Mouse (Mus musculus) neural tube, embryonic 15.5 days (tissue): ENCODE data around the gene Rhox2g. TPM values are rescaled to one million over a fixed set of nuclear protein-coding genes. Genes with fewer than 3 reads are reported as not detected.
"Not testable (repeated sequence)": the region's sequence is repeated elsewhere in the genome, so short reads cannot be mapped to it uniquely, and the experiment has no call there.

ENCODE experiments used
- ATAC-seq: fragments of 200-750 bp; cut with Nextera tagmentation; 2 replicates; pipeline ENCODE4 v1.8.0; 2017; ENCODE audit warnings: mild to moderate bottlenecking, moderate TSS enrichment, moderate library complexity; ENCODE audit not compliant: low FRiP score
- H3K27ac ChIP-seq: fragments of 300-500 bp; sonication (generic); replicated peaks from 2 replicates; pipeline ENCODE4 v1.5.1; 2015; ENCODE audit warnings: mild to moderate bottlenecking, inconsistent platforms
- H3K27me3 ChIP-seq: fragments of 300-500 bp; sonication (generic); replicated peaks from 2 replicates; pipeline ENCODE4 v1.6.1; 2015; ENCODE audit warnings: inconsistent platforms
- H3K36me3 ChIP-seq: fragments of 300-500 bp; sonication (generic); 2 replicates; pipeline ENCODE4 v1.6.1; 2015; ENCODE audit warnings: inconsistent platforms
- H3K4me1 ChIP-seq: fragments of 300-500 bp; sonication (generic); 2 replicates; pipeline ENCODE4 v1.6.1; 2015; ENCODE audit warnings: inconsistent platforms
- H3K4me2 ChIP-seq: fragments of 300-500 bp; sonication (generic); 2 replicates; pipeline ENCODE4 v1.6.1; 2015; ENCODE audit warnings: inconsistent platforms, mild to moderate bottlenecking, moderate library complexity
- H3K4me3 ChIP-seq: fragments of 300-500 bp; sonication (generic); replicated peaks from 2 replicates; pipeline ENCODE4 v1.5.1; 2015; ENCODE audit warnings: mild to moderate bottlenecking, inconsistent platforms
- H3K9ac ChIP-seq: fragments of 300-500 bp; sonication (generic); replicated peaks from 2 replicates; pipeline ENCODE4 v1.6.1; 2015; ENCODE audit warnings: mild to moderate bottlenecking, inconsistent platforms
- H3K9me3 ChIP-seq: fragments of 300-500 bp; sonication (generic); replicated peaks from 2 replicates; pipeline ENCODE4 v1.6.1; 2016; ENCODE audit warnings: inconsistent platforms
- WGBS: fragments of 180-500 bp; shearing (Covaris S2); methylation state at CpG from one replicate; pipeline ENCODE4 v1.1.7; 2015; ENCODE audit warnings: mixed read lengths; 5-methylcytosine and 5-hydroxymethylcytosine counted together
- polyA plus RNA-seq: library from polyadenylated mRNA; unstranded; fragments of >200 nt; fragmentation: Nextera tagmentation; extraction: Ambion mirVana; gene quantifications from 2 replicates; pipeline ENCODE4 v1.2.1, GENCODE M21; 2015

Rhox2g gene
- not detected in 2 replicates for polyA plus RNA-seq

- ATAC-seq, H3K9me3 ChIP-seq: not testable (repeated sequence)
- 94% methylated on average over 6 of the region's 6 CpGs for WGBS
Observed at GRCm38 (mm10) chrX:37643370-37643769, at the start of gene Rhox2g. Gene Rhox2g (minus strand): TSS chrX:37643470.

GRCm38 (mm10) chrX:37692261-37692660, 49.0 kb upstream of the Rhox2g start:
- H3K9me3 ChIP-seq, result no peaks in the 10 kb centered on the region
- H3K9ac ChIP-seq, result no peak overlapping the region
- ATAC-seq, result no peak
- H3K4me3 ChIP-seq, result no peak overlapping the region
- no peak overlapping the region for H3K4me2 ChIP-seq
- no peaks in the 10 kb centered on the region for H3K36me3 ChIP-seq
- no peaks in the 10 kb centered on the region for H3K4me1 ChIP-seq
- H3K27ac ChIP-seq, result no peak overlapping the region
- no peaks in the 10 kb centered on the region for H3K27me3 ChIP-seq
- 77% methylated on average over 2 of the region's 2 CpGs for WGBS

More at GRCm38 (mm10) chrX:37643370-37643769, at the start of gene Rhox2g:
- not testable (repeated sequence) for H3K27me3 ChIP-seq, H3K4me2 ChIP-seq, H3K4me1 ChIP-seq, H3K9ac ChIP-seq, H3K36me3 ChIP-seq, H3K27ac ChIP-seq, H3K4me3 ChIP-seq

- Histone ChIP-seq H3K9me3 (no peaks in the 10 kb centered on the region), H3K4me1 (no peaks in the 10 kb centered on the region), H3K36me3 (no peaks in the 10 kb centered on the region), H3K27ac (no peak overlapping the region), H3K4me3 (no peak overlapping the region), H3K9ac (no peak overlapping the region), H3K27me3 (no peaks in the 10 kb centered on the region), H3K4me2 (no peak overlapping the region)
- ATAC-seq, result no peak
- WGBS, result 87% methylated on average over 22 of the region's 24 CpGs
Observed at GRCm38 (mm10) chrX:37683031-37683715, 39.9 kb upstream of the Rhox2g start.

- not testable (repeated sequence) for H3K27ac ChIP-seq, H3K27me3 ChIP-seq, ATAC-seq, H3K4me2 ChIP-seq, H3K4me1 ChIP-seq, H3K36me3 ChIP-seq, H3K9me3 ChIP-seq, H3K9ac ChIP-seq, H3K4me3 ChIP-seq
- WGBS, result 87% methylated on average over 8 of the region's 8 CpGs
Observed at GRCm38 (mm10) chrX:37673177-37673576, 29.9 kb upstream of the Rhox2g start, which contains the start of gene Rhox2h. Gene Rhox2h (minus strand): TSS chrX:37673277.

- H3K4me1 ChIP-seq, H3K4me2 ChIP-seq, H3K27ac ChIP-seq, H3K9me3 ChIP-seq, ATAC-seq, H3K36me3 ChIP-seq, H3K27me3 ChIP-seq, H3K4me3 ChIP-seq, H3K9ac ChIP-seq: not testable (repeated sequence)
- WGBS, result 100% methylated on average over 1 of the region's 3 CpGs
Observed at GRCm38 (mm10) chrX:37668664-37669063, 25.4 kb upstream of the Rhox2g start, which contains the start of gene Rhox3h. Gene Rhox3h (minus strand): TSS chrX:37668764.

- not testable (repeated sequence) for ATAC-seq, H3K36me3 ChIP-seq, H3K9me3 ChIP-seq, H3K4me3 ChIP-seq, H3K4me1 ChIP-seq, H3K27ac ChIP-seq, H3K9ac ChIP-seq, H3K27me3 ChIP-seq, H3K4me2 ChIP-seq
- 84% methylated on average over 16 of the region's 20 CpGs for whole genome bisulfite sequencing
Observed at GRCm38 (mm10) chrX:37651227-37651626, 8.0 kb upstream of the Rhox2g start, which contains the start of gene Rhox4g. Gene Rhox4g (minus strand): TSS chrX:37651327.

- not testable (repeated sequence) for H3K27me3 ChIP-seq, H3K27ac ChIP-seq, H3K9ac ChIP-seq, H3K36me3 ChIP-seq, H3K4me1 ChIP-seq, H3K4me3 ChIP-seq, H3K9me3 ChIP-seq, H3K4me2 ChIP-seq, ATAC-seq
- WGBS, result 87% methylated on average over 2 of the region's 2 CpGs
Observed at GRCm38 (mm10) chrX:37628512-37628911, 14.8 kb downstream of the Rhox2g start, which contains the start of gene Rhox3g. Gene Rhox3g (minus strand): TSS chrX:37628612.

- H3K9ac ChIP-seq, H3K4me1 ChIP-seq, H3K4me3 ChIP-seq, ATAC-seq, H3K4me2 ChIP-seq, H3K9me3 ChIP-seq, H3K27ac ChIP-seq, H3K27me3 ChIP-seq, H3K36me3 ChIP-seq: not testable (repeated sequence)
- 96% methylated on average over 15 of the region's 19 CpGs for WGBS
Observed at GRCm38 (mm10) chrX:37607604-37608003, 35.7 kb downstream of the Rhox2g start, which contains the start of gene Rhox4f. Gene Rhox4f (minus strand): TSS chrX:37607704.

Other genes with a start within 250 kb of the Rhox2g start
- gene Rhox2b, start 231.4 kb downstream of the Rhox2g start, polyA plus RNA-seq, result not detected in 2 replicates
- 3.9 TPM in 1 of 2 replicates, not detected in the other for gene Rhox4b, start 211.0 kb downstream of the Rhox2g start, polyA plus RNA-seq
- gene Rhox2c, start 189.8 kb downstream of the Rhox2g start, polyA plus RNA-seq, result not detected in 2 replicates
- not detected in 2 replicates for gene Rhox3c, start 184.9 kb downstream of the Rhox2g start, polyA plus RNA-seq
- gene Rhox4c, start 163.1 kb downstream of the Rhox2g start, polyA plus RNA-seq, result not detected in 2 replicates
- not detected in 2 replicates for gene Rhox2d, start 150.0 kb downstream of the Rhox2g start, polyA plus RNA-seq
- not detected in 2 replicates for gene Rhox4d, start 129.1 kb downstream of the Rhox2g start, polyA plus RNA-seq
- gene Rhox2e, start 113.0 kb downstream of the Rhox2g start, polyA plus RNA-seq, result not detected in 2 replicates
- not detected in 2 replicates for gene Rhox3e, start 101.5 kb downstream of the Rhox2g start, polyA plus RNA-seq
- not detected in 2 replicates for gene Rhox4e, start 86.1 kb downstream of the Rhox2g start, polyA plus RNA-seq
- 0.36 TPM in 1 of 2 replicates, not detected in the other for gene Rhox2f, start 72.1 kb downstream of the Rhox2g start, polyA plus RNA-seq
- gene Rhox3f, start 62.5 kb downstream of the Rhox2g start, polyA plus RNA-seq, result not detected in 2 replicates
- gene Rhox4f, start 35.8 kb downstream of the Rhox2g start, polyA plus RNA-seq, result not detected in 2 replicates
- gene Rhox3g, start 14.9 kb downstream of the Rhox2g start, polyA plus RNA-seq, result not detected in 2 replicates
- gene Rhox4g, start 7.9 kb upstream of the Rhox2g start, polyA plus RNA-seq, result not detected in 2 replicates
- not detected in 2 replicates for gene Rhox3h, start 25.3 kb upstream of the Rhox2g start, polyA plus RNA-seq
- gene Rhox2h, start 29.8 kb upstream of the Rhox2g start, polyA plus RNA-seq, result not detected in 2 replicates
- gene Rhox5, start 161.4 kb upstream of the Rhox2g start, polyA plus RNA-seq, result 0.35 and 0.82 TPM in 2 replicates
- gene Rhox6, start 183.4 kb upstream of the Rhox2g start, polyA plus RNA-seq, result not detected in 2 replicates
- gene Rhox7a, start 188.2 kb upstream of the Rhox2g start, polyA plus RNA-seq, result not detected in 2 replicates
- 0.15 TPM in 1 of 2 replicates, not detected in the other for gene Rhox8, start 235.5 kb upstream of the Rhox2g start, polyA plus RNA-seq